Mouse (Mus musculus): Measurements from ENCODE around the gene Elovl2.

- TF ChIP-seq CTCF (IDR thresholded peaks at IDR 0.05) (peak; percentile 83), POLR2A (IDR thresholded peaks at IDR 0.05; ENCODE audit: insufficient read depth, low read depth, low read length) (no peak), EP300 (IDR thresholded peaks at IDR 0.05; ENCODE audit: insufficient read depth, low read depth, low read length) (no peak)
These were observed 85.3 kb downstream of the Elovl2 start for GRCm38 (mm10) chr13:41134901-41135300.
